ENCODE assay signal across 16 mouse cellular contexts in genomic region chr14:99778477-99778876, GRCm38 (mm10).
DNase-seq lines count a peak whose midpoint lies in the region; ATAC-seq lines count a peak whose summit lies in the region.
"Had no signal": no experiment of that assay in that cellular context is flagged by ENCODE, and none has a peak within 500 bp of the region (broad histone marks: within the 10 kb centered on the region; RNA-seq: fewer than 3 reads in every experiment).

No protein-coding gene starts in this region.

- ATAC-seq in kidney, embryonic 15.5 days (replicated peaks; ENCODE audit: low FRiP score), result 0 out of 2 replicates have a peak, but pooled peaks have one; percentile 18
- ATAC-seq: activated CD4-positive, CD25-positive, alpha-beta regulatory T cell, adult 4 months; midbrain, embryonic 15.5 days had no signal

- no peak overlapping the region for H3K4me3 ChIP-seq in kidney, embryonic 15.5 days (replicated peaks)
- H3K4me3 ChIP-seq: limb, embryonic 13.5 days; liver, embryonic 15.5 days; midbrain, embryonic 15.5 days had no signal

- no peaks in the 10 kb centered on the region for H3K9me3 ChIP-seq in kidney, embryonic 15.5 days (replicated peaks)
- H3K9me3 ChIP-seq: limb, embryonic 13.5 days; liver, embryonic 15.5 days; midbrain, embryonic 15.5 days had no signal

- no peak overlapping the region for H3K27ac ChIP-seq in kidney, embryonic 15.5 days
- H3K27ac ChIP-seq: limb, embryonic 13.5 days; liver, embryonic 15.5 days; midbrain, embryonic 15.5 days had no signal

- H3K27me3 ChIP-seq in kidney, embryonic 15.5 days, result no peaks in the 10 kb centered on the region
- H3K27me3 ChIP-seq: limb, embryonic 13.5 days; liver, embryonic 15.5 days; midbrain, embryonic 15.5 days had no signal

- 31% methylated on average over 8 of the region's 8 CpGs for WGBS in kidney, embryonic 15.5 days

- DNase-seq in embryo, embryonic 11 days, result peak; percentile 12
- DNase-seq in embryo, embryonic 9.5 days (ENCODE audit: extremely low spot score), result no peak
- no peak for DNase-seq in kidney, postnatal 10 days
- DNase-seq in ES-CJ7 (ENCODE audit: low read depth, low spot score), result peak; percentile 72
- DNase-seq in lung, postnatal 4 days, result peak; percentile 12 to 26
- DNase-seq in layer of hippocampus, postnatal 10 days (ENCODE audit: low spot score in 2 of 2), result no peak
- no peak for DNase-seq in adrenal gland, postnatal 10 days
- DNase-seq: cerebellum, postnatal 10 days; gastrocnemius, postnatal 14 days; right cerebral cortex, postnatal 14 days; thymus, adult 18-20 months had no signal

- H3K4me1 ChIP-seq in kidney, embryonic 15.5 days, result no peaks in the 10 kb centered on the region
- H3K4me1 ChIP-seq: limb, embryonic 13.5 days; liver, embryonic 15.5 days; midbrain, embryonic 15.5 days had no signal

- H3K36me3 ChIP-seq in kidney, embryonic 15.5 days, result no peaks in the 10 kb centered on the region
- H3K36me3 ChIP-seq: limb, embryonic 13.5 days; liver, embryonic 15.5 days; midbrain, embryonic 15.5 days had no signal

- H3K4me2 ChIP-seq in kidney, embryonic 15.5 days, result no peak overlapping the region
- H3K4me2 ChIP-seq: limb, embryonic 13.5 days; liver, embryonic 15.5 days; midbrain, embryonic 15.5 days had no signal

- no peak overlapping the region for H3K9ac ChIP-seq in kidney, embryonic 15.5 days
- H3K9ac ChIP-seq: limb, embryonic 13.5 days; liver, embryonic 15.5 days; midbrain, embryonic 15.5 days had no signal

Comparison
In these comparisons a context has a peak if more than half of its experiments do, and no peak if none do; other contexts are left out.
1. DNase-seq: peak in embryo, embryonic 11 days (single experiment), ES-CJ7 (single experiment) and lung, postnatal 4 days (2 of 2); none in embryo, embryonic 9.5 days (single experiment), kidney, postnatal 10 days (single experiment), layer of hippocampus, postnatal 10 days (0 of 2) and adrenal gland, postnatal 10 days (single experiment).